Mouse (Mus musculus) hindbrain, postnatal 0 days (tissue): ENCODE data around the gene Zbtb20. TPM values are rescaled to one million over a fixed set of nuclear protein-coding genes. Genes with fewer than 3 reads are reported as not detected.

Experiments
- ATAC-seq: fragments of 200-750 bp; cut with Nextera tagmentation; 2 replicates; pipeline ENCODE4 v1.8.0; 2017; ENCODE audit warnings: mild to moderate bottlenecking, moderate TSS enrichment, moderate library complexity
- DNase-seq: peaks from one replicate; pipeline ENCODE4 v3.0.0-alpha.2; 2015; ENCODE audit warnings: low spot score
- H3K27ac ChIP-seq: fragments of 300-500 bp; sonication (generic); 2 replicates; pipeline ENCODE4 v1.5.1; 2014; ENCODE audit warnings: mild to moderate bottlenecking
- H3K27me3 ChIP-seq: fragments of 300-500 bp; sonication (generic); 2 replicates; pipeline ENCODE4 v1.6.1; 2014; ENCODE audit warnings: low read length, mixed read lengths; ENCODE audit not compliant: insufficient read depth
- H3K36me3 ChIP-seq: fragments of 300-500 bp; sonication (generic); 2 replicates; pipeline ENCODE4 v1.6.1; 2014; ENCODE audit warnings: low read length, mixed read lengths; ENCODE audit not compliant: insufficient read depth
- H3K4me1 ChIP-seq: fragments of 300-500 bp; sonication (generic); 2 replicates; pipeline ENCODE4 v1.6.1; 2014; ENCODE audit warnings: antibody characterized with exemption, low read length, mixed read lengths; ENCODE audit not compliant: insufficient read depth
- H3K4me2 ChIP-seq: fragments of 300-500 bp; sonication (generic); 2 replicates; pipeline ENCODE4 v1.6.1; 2014; ENCODE audit warnings: low read depth, mild to moderate bottlenecking, low read length, moderate library complexity, mixed read lengths
- H3K4me3 ChIP-seq: fragments of 300-500 bp; sonication (generic); 2 replicates; pipeline ENCODE4 v1.5.1; 2014; ENCODE audit warnings: low read length
- H3K9ac ChIP-seq: fragments of 300-500 bp; sonication (generic); replicated peaks from 2 replicates; pipeline ENCODE4 v1.6.1; 2014; ENCODE audit warnings: mild to moderate bottlenecking, low read length, moderate library complexity, mixed read lengths
- H3K9me3 ChIP-seq: fragments of 300-500 bp; sonication (generic); 2 replicates; pipeline ENCODE4 v1.6.1; 2016; ENCODE audit warnings: low read length, mixed read lengths
- CTCF ChIP-seq: IDR thresholded peaks from 2 replicates; pipeline ENCODE4 v1.5.1; 2016; ENCODE audit warnings: antibody characterized with exemption, control low read depth, low read depth
- WGBS: fragments of 180-500 bp; shearing (Covaris S2); extraction: QIAGEN DNeasy Blood & Tissue Kit; methylation state at CpG from one replicate; pipeline ENCODE4 v1.1.7; 2014; 5-methylcytosine and 5-hydroxymethylcytosine counted together
- polyA plus RNA-seq: library from polyadenylated mRNA; unstranded; fragments of >200 nt; fragmentation: Nextera tagmentation; extraction: Ambion mirVana; gene quantifications from 2 replicates; pipeline ENCODE4 v1.2.1, GENCODE M21; 2015
- total RNA-seq: library from RNA; depleted of rRNA; stranded (reverse); fragments of >200 nt; gene quantifications from 2 replicates; pipeline ENCODE4 v1.2.3, GENCODE M21; 2014

The Zbtb20 gene
- total and polyA plus RNA-seq, 2 experiments from 2014 or later, result 35.2 to 38.0 TPM

DNA sequence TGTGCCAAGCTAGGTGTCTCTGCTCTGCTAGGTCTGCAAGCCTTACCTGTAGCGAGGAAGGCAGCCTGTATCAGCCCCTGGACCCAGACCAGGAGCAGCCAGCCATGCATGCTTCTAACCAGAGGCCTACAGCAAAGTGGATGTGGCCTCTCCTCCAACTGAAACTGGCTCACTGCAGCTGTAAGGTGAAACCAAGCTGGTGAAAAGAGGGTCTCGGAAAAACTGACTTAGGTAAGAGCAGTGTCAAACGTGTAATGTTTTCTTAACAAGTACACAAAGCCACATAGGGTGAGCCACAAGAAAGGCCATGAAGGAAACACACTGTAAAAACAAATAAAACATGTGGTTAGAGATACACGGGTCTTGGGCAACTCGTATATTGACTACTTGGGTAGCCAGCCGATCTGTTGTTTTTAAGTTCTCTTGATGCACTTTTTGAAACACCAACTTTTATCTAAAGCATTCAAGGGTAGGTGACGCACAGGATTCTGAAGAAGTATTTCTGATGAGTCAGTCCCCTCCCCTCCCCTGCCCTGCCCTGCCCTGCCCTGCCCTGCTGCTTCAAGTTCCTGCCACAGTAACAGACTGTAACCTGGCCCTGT lies 788.4 kb downstream of the Zbtb20 start, which contains the start of gene Tigit:
Tigit (minus strand) TSS at position 169 of the 602 bp plus-strand sequence.
- Histone ChIP-seq H3K4me1 (no peaks in the 10 kb centered on the region), H3K4me3 (no peak within 1 kb of the TSS), H3K36me3 (no peaks in the 10 kb centered on the region), H3K27ac (no peak within 1 kb of the TSS), H3K27me3 (no peaks in the 10 kb centered on the region), H3K4me2 (no peak within 1 kb of the TSS), H3K9me3 (no peaks in the 10 kb centered on the region), H3K9ac (no peak within 1 kb of the TSS)
- WGBS, result 82% methylated on average over 7 of the region's 7 CpGs
- ATAC-seq (no peak), DNase-seq (no peak)
- no peak for TF ChIP-seq CTCF

DNA sequence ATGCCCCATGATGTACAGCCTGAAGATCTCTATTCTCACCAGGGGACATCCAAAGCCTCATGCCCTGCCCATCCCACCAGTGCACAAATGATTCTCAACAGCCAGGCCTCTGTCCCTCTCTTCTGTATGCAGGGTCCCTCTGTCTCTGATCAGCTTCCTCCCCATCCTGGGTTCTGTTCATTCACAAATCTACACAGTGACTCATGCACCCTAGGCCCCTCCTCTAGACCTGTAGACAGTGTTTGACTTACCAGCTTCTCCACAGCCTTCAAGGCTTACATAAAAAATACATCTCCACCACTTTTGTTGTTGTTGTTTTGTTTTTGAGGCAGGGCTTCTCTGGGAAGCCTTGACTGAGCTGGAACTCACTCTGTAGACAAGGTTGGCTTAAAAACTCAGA lies 789.2 kb downstream of the Zbtb20 start:
- no peak overlapping the region for H3K27ac ChIP-seq
- H3K4me2 ChIP-seq, result no peak overlapping the region
- DNase-seq (no peak), ATAC-seq (no peak)
- no peaks in the 10 kb centered on the region for H3K4me1 ChIP-seq
- no peaks in the 10 kb centered on the region for H3K27me3 ChIP-seq
- H3K36me3 ChIP-seq, result no peaks in the 10 kb centered on the region
- TF ChIP-seq CTCF, result no peak
- no peak overlapping the region for H3K4me3 ChIP-seq
- no peak overlapping the region for H3K9ac ChIP-seq
- no peaks in the 10 kb centered on the region for H3K9me3 ChIP-seq

DNA sequence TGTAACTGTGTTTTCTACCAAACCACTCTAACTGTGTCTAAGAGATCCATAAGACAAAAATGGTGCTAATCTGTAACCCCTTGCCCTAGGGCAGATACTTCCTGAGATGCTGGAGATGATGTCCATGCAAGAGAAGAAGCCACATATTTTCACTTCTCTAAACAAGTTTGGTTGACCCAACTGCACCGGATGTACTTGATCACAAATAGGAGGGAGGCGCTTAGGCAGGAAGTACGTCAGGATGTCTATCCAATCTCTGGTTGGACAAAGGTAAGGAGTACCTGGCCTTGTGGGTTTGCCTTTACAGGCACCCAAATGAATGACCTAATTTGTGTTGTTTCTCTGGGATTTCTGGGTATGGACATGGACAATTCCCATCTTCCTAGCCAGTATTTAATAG lies 792.6 kb downstream of the Zbtb20 start:
- Histone ChIP-seq H3K4me2 (no peak overlapping the region), H3K4me3 (no peak overlapping the region), H3K27ac (no peak overlapping the region), H3K36me3 (no peaks in the 10 kb centered on the region), H3K27me3 (no peaks in the 10 kb centered on the region), H3K4me1 (no peaks in the 10 kb centered on the region), H3K9ac (no peak overlapping the region), H3K9me3 (no peaks in the 10 kb centered on the region)
- 87% methylated on average over 3 of the region's 3 CpGs for WGBS
- DNase-seq (no peak), ATAC-seq (no peak)
- TF ChIP-seq CTCF, result no peak

DNA sequence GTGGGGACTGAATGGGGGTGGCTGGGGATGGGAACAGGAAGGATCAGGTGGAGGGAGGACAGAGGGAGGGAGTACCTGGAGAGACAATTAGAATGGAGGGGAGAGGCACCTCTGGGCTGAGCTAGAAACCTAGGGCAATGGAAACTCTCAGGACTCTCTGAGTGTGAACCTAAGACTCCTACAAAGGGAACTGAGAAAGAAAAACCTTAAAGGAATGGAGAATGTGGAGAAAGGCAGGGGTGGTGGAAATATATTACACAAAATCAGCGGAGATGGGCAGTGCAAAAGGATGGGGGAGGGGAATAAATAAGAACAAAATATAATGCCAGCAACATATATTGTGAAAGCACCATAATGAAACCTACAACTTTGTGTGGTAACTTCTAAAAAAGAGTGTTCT lies 796.3 kb downstream of the Zbtb20 start:
- WGBS, result 95% methylated on average over 1 of the region's 1 CpGs
- TF ChIP-seq CTCF, result no peak
- ATAC-seq, result no peak
- H3K9me3 ChIP-seq, result no peaks in the 10 kb centered on the region
- DNase-seq, result no peak
- no peaks in the 10 kb centered on the region for H3K27me3 ChIP-seq
- H3K4me2 ChIP-seq, result no peak overlapping the region
- H3K4me1 ChIP-seq, result no peaks in the 10 kb centered on the region
- H3K9ac ChIP-seq, result no peak overlapping the region
- H3K36me3 ChIP-seq, result no peaks in the 10 kb centered on the region
- H3K27ac ChIP-seq, result no peak overlapping the region
- H3K4me3 ChIP-seq, result no peak overlapping the region

DNA sequence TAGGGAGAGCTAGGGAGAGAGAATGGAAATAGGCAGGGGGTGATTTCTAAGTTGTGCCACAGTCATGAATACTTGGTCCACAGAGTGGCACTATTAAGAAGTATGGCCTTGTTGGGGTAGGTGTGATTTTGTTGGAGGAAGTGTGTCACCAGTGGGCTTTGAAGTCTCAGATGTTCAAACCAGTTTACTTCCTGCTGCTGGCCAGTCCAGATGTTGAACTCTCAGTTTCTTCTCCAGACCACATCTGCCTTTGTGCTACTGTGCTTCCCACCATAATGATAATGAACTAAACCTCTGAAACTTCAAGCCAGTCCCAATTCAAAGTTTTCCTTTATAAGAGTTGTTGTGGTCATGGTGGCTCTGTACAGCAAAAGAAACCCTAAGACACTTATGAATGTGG lies 797.0 kb downstream of the Zbtb20 start:
- Histone ChIP-seq H3K4me3 (no peak overlapping the region), H3K27ac (no peak overlapping the region), H3K4me2 (no peak overlapping the region), H3K27me3 (no peaks in the 10 kb centered on the region), H3K36me3 (no peaks in the 10 kb centered on the region), H3K9ac (no peak overlapping the region), H3K9me3 (no peaks in the 10 kb centered on the region), H3K4me1 (no peaks in the 10 kb centered on the region)
- TF ChIP-seq CTCF, result no peak
- no peak for DNase-seq
- no peak for ATAC-seq

DNA sequence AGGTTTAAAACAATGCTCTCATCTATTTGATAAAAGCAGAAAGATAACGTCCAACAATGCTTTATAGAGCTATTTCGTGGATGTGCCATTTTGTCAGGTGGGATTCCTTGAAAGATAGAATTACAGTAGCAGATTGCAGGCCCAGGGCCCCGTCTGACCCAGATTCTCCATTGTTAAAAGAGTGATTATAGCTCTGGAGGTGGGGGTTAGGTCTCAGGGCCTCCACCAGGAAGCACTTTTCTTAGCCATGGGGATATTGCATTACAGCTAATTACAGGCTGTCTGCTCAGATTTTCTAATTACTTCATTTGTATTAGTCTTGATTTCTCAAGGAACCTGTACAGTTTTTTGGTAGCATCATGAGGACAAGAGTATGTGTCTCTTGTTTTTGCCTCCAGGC lies 798.7 kb downstream of the Zbtb20 start:
- Histone ChIP-seq H3K27ac (no peak overlapping the region), H3K9me3 (no peaks in the 10 kb centered on the region), H3K36me3 (no peaks in the 10 kb centered on the region), H3K4me1 (no peaks in the 10 kb centered on the region), H3K27me3 (no peaks in the 10 kb centered on the region), H3K4me3 (no peak overlapping the region), H3K9ac (no peak overlapping the region), H3K4me2 (no peak overlapping the region)
- 77% methylated on average over 3 of the region's 3 CpGs for WGBS
- ATAC-seq (no peak), DNase-seq (no peak)
- TF ChIP-seq CTCF, result no peak

DNA sequence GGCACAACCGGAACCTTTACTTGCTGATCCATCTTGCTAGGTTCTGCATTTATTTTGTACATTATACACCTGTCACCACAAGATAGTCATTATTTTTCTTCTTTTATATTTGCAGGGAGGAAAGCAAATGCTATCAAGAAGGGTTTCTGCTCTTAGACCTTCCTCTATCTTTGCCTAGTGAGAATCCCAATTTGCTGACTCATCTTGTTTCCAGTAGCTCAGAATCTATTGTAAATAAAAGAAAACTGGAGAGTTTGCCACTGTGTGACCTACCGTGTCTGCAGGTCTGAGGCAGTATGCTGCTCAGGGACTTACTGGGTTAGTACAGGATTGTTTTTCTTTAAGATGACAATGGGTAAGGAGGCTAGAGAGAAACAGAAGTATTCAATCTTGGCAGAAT lies 812.3 kb downstream of the Zbtb20 start:
- Histone ChIP-seq H3K27me3 (no peaks in the 10 kb centered on the region), H3K4me2 (no peak overlapping the region), H3K4me3 (no peak overlapping the region), H3K4me1 (no peaks in the 10 kb centered on the region), H3K9me3 (no peaks in the 10 kb centered on the region), H3K36me3 (no peaks in the 10 kb centered on the region), H3K9ac (no peak overlapping the region), H3K27ac (no peak overlapping the region)
- DNase-seq, result no peak
- no peak for ATAC-seq
- TF ChIP-seq CTCF, result no peak
- WGBS, result 76% methylated on average over 2 of the region's 2 CpGs
